In genomic region chr8:94954921-94955758, GRCm38 (mm10) we compare ENCODE assay signal across 9 mouse cellular contexts. TPM values are rescaled to one million over a fixed set of nuclear protein-coding genes. Genes with fewer than 3 reads are reported as not detected.
A peak's percentile ranks its signal among the peaks of the same experiment; 100 is the strongest.
DNase-seq lines count a peak whose midpoint lies in the region; ATAC-seq and TF ChIP-seq lines count a peak whose summit lies in the region.
"Had no signal": no experiment of that assay in that cellular context is flagged by ENCODE, and none has a peak within 500 bp of the region (broad histone marks: within the 10 kb centered on the region; RNA-seq: fewer than 3 reads in every experiment).

No protein-coding gene starts in this region.

- H3K4me2 ChIP-seq in liver, embryonic 12.5 days, result peak overlapping the region; percentile 41
- H3K4me2 ChIP-seq: neural tube, embryonic 13.5 days had no signal

- no peak for TF ChIP-seq POLR2A in bone marrow, adult 2 months (IDR thresholded peaks at IDR 0.05; ENCODE audit: borderline replicate concordance, control insufficient read depth, low read depth, low read length)

- TF ChIP-seq CTCF in bone marrow, adult 2 months (IDR thresholded peaks at IDR 0.05; ENCODE audit: control insufficient read depth, insufficient read depth, low read length), result peak; percentile 88

- no peaks in the 10 kb centered on the region for H3K36me3 ChIP-seq in liver, embryonic 12.5 days
- H3K36me3 ChIP-seq: neural tube, embryonic 13.5 days had no signal

- DNase-seq in frontal cortex, postnatal 10 days (ENCODE audit: low spot score in 2 of 2), result no peak
- DNase-seq in A20 (ENCODE audit: low read depth, low spot score), result peak; percentile 84
- DNase-seq in retina, postnatal 1 day, result peak; percentile 45
- no peak for DNase-seq in testis, postnatal 14 days (ENCODE audit: low spot score)

- H3K9ac ChIP-seq in liver, embryonic 12.5 days, result peak overlapping the region; percentile 44; the same call in 1 of the 2 replicates
- H3K9ac ChIP-seq: neural tube, embryonic 13.5 days had no signal

- H3K27me3 ChIP-seq in liver, embryonic 12.5 days (replicated peaks), result no peaks in the 10 kb centered on the region
- H3K27me3 ChIP-seq: neural tube, embryonic 13.5 days had no signal

- peaks cover 6% of the 10 kb centered on the region for H3K4me1 ChIP-seq in bone marrow, adult 2 months (ENCODE audit: control insufficient read depth, insufficient read depth, low read length)
- H3K4me1 ChIP-seq in liver, embryonic 12.5 days, result peaks cover 47% of the 10 kb centered on the region

- no peaks in the 10 kb centered on the region for H3K9me3 ChIP-seq in liver, embryonic 12.5 days (replicated peaks)
- H3K9me3 ChIP-seq: neural tube, embryonic 13.5 days had no signal

- H3K4me3 ChIP-seq in bone marrow, adult 2 months (replicated peaks; ENCODE audit: control insufficient read depth, low read depth, low read length), result no peak overlapping the region
- H3K4me3 ChIP-seq in liver, embryonic 12.5 days, result peak overlapping the region; percentile 2; the same call in 1 of the 2 replicates
- H3K4me3 ChIP-seq: neural tube, embryonic 13.5 days had no signal

- peak overlapping the region; percentile 46 for H3K27ac ChIP-seq in bone marrow, adult 2 months (ENCODE audit: control insufficient read depth, insufficient read depth, low read depth, low read length, poor library complexity)
- peak overlapping the region; percentile 86 for H3K27ac ChIP-seq in liver, embryonic 12.5 days
- H3K27ac ChIP-seq: neural tube, embryonic 13.5 days had no signal

- ATAC-seq in frontal cortex, adult (ENCODE audit: low TSS enrichment), result peak; percentile 85
- peak; percentile 81 to 84 for ATAC-seq in hematopoietic stem cell, adult 5-6 weeks (replicated peaks in 1 of 2; ENCODE audit: insufficient read depth in 1 of 2, low FRiP score in 2 of 2, low TSS enrichment in 1 of 2, low read depth in 1 of 2, poor library complexity in 2 of 2, severe bottlenecking in 2 of 2)
- peak; percentile 76 for ATAC-seq in liver, embryonic 12.5 days

- WGBS in bone marrow, adult 2 months, result under 1% methylated on average over 9 of the region's 9 CpGs
- 9% methylated on average over 9 of the region's 9 CpGs for WGBS in liver, embryonic 12.5 days (ENCODE audit: insufficient replicate concordance)

RNA-seq across cellular contexts. Expression of gene Adgrg1, which starts 19.4 kb away (rescaled TPM):
- 30.1 and 41.3 TPM in 2 replicates for polyA plus RNA-seq in bone marrow, adult 2 months (2011; ENCODE audit: insufficient read depth, insufficient read length, low replicate concordance, missing spikeins)
- 565 and 601 TPM in 2 replicates for total RNA-seq in hematopoietic stem cell, adult 5-6 weeks (2017)
- polyA plus RNA-seq in liver, embryonic 12.5 days (2016; fragmentation: Nextera tagmentation; extraction: Ambion mirVana), result 78.5 and 80.9 TPM in 2 replicates

RNA-seq across cellular contexts. Expression of gene Adgrg5, which starts 31.6 kb away (rescaled TPM):
- polyA plus RNA-seq in bone marrow, adult 2 months (2011; ENCODE audit: insufficient read depth, insufficient read length, low replicate concordance, missing spikeins), result 0.92 and 2.5 TPM in 2 replicates
- 0.25 TPM in 1 of 2 replicates, not detected in the other for total RNA-seq in hematopoietic stem cell, adult 5-6 weeks (2017)
- 0.90 and 0.91 TPM in 2 replicates for polyA plus RNA-seq in liver, embryonic 12.5 days (2016; fragmentation: Nextera tagmentation; extraction: Ambion mirVana)

RNA-seq across cellular contexts. Expression of gene Ccdc102a, which starts 37.2 kb away (rescaled TPM):
- 0.70 and 2.8 TPM in 2 replicates for polyA plus RNA-seq in bone marrow, adult 2 months (2011; ENCODE audit: insufficient read depth, insufficient read length, low replicate concordance, missing spikeins)
- 3.4 and 4.9 TPM in 2 replicates for total RNA-seq in hematopoietic stem cell, adult 5-6 weeks (2017)
- polyA plus RNA-seq in liver, embryonic 12.5 days (2016; fragmentation: Nextera tagmentation; extraction: Ambion mirVana), result 9.1 and 10.0 TPM in 2 replicates

Comparison
In these comparisons a context has a peak if more than half of its experiments do, and no peak if none do; other contexts are left out.
1. DNase-seq: peak in A20 (single experiment) and retina, postnatal 1 day (single experiment); none in frontal cortex, postnatal 10 days (0 of 2) and testis, postnatal 14 days (single experiment).
2. Peak in every context shown above with its lines, with median percentiles within 50 percentile points of each other: ATAC-seq.